Mouse (Mus musculus): Measurements from ENCODE around the gene Dgki.

DNA sequence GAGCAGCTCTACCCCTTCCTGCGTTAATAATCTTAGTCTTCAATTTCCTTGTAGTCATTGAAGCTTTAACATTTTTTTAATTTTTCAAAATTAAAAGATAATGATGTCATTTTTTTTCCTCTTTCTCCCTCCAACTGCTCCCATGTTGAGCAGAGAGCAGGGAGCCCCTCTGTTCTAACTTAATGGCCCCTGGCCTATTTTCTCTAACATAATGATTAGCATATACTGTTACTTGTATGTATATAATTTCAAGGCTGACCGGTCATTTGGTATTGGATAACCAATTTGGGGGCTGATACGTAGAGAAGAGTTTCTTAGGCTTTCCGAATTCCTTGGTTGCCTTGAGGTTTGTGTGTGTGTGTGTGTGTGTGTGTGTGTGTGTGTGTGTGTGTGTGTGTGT lies 378.0 kb downstream of the Dgki start:
- TF ChIP-seq CTCF (conservative IDR thresholded peaks at IDR 0.05 in 1 of 2, IDR thresholded peaks at IDR 0.05 in 1 of 2; ENCODE audit: low read depth in 2 of 2, low read length in 2 of 2): no peak
- TF ChIP-seq CHD2 (IDR thresholded peaks at IDR 0.05; ENCODE audit: low read length): no peak
- TF ChIP-seq POLR2A (IDR thresholded peaks at IDR 0.05; ENCODE audit: low read depth, low read length): no peak
- TF ChIP-seq UBTF (IDR thresholded peaks at IDR 0.05; ENCODE audit: low read depth, low read length): no peak

Measured in CH12.LX (cell line).